Mouse (Mus musculus) liver, postnatal 0 days (tissue): ENCODE measurements around the gene Fam129a.

Experiments used
- CTCF ChIP-seq: sonication (generic); IDR thresholded peaks from 2 replicates; pipeline ENCODE4 v1.5.1; 2016; ENCODE audit warnings: antibody characterized with exemption, low read depth
- EP300 ChIP-seq: IDR thresholded peaks from 2 replicates; pipeline ENCODE4 v1.6.1; 2016; ENCODE audit warnings: antibody characterized with exemption, low read depth, mild to moderate bottlenecking

DNA sequence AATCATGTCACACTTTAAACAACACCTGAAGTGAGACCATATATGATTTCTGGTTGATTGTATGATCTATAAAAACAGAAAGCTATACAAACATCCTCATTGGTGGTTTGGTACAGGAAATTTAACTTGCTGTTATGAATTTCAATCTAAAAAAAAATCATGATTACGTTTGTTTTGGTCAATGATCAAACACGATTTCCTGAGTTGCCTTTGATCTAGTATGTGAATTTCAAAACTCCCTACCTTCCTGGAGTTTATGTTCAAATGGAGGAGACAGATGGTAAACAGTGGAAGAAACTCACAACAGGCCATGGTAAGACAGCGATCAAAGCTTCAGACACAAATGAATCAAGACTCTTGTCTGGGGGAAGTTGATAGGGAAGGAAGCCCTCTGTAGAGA is 65.7 kb downstream of the Fam129a start:
- TF ChIP-seq CTCF, result no peak
- no peak for TF ChIP-seq EP300
